ENCODE assay signal across 22 mouse cellular contexts in genomic region chr17:64742715-64743605, GRCm38 (mm10).
DNase-seq lines count a peak whose midpoint lies in the region; ATAC-seq and TF ChIP-seq lines count a peak whose summit lies in the region.
"Had no signal": no experiment of that assay in that cellular context is flagged by ENCODE, and none has a peak within 500 bp of the region (broad histone marks: within the 10 kb centered on the region; RNA-seq: fewer than 3 reads in every experiment).

No protein-coding gene starts in this region.

- no peak overlapping the region for H3K4me3 ChIP-seq in midbrain, embryonic 10.5 days
- H3K4me3 ChIP-seq in midbrain, embryonic 16.5 days (ENCODE audit: low read depth, low read length) = no peak overlapping the region
- H3K4me3 ChIP-seq in kidney, postnatal 0 days (replicated peaks; ENCODE audit: low read depth, low read length) = no peak overlapping the region
- no peak overlapping the region for H3K4me3 ChIP-seq in stomach, postnatal 0 days (ENCODE audit: low read depth, low read length)
- H3K4me3 ChIP-seq: erythroblast, embryonic 14.5 days; heart, embryonic 10.5 days; hindbrain, embryonic 13.5 days; left cerebral cortex, adult 2 months; limb, embryonic 12.5 days; neural tube, embryonic 12.5 days had no signal

- no peak for ATAC-seq in midbrain, embryonic 16.5 days
- ATAC-seq in kidney, postnatal 0 days (replicated peaks; ENCODE audit: low FRiP score, low read depth) = peak; percentile 54; the same call in 1 of the 2 replicates
- ATAC-seq in stomach, postnatal 0 days (ENCODE audit: low FRiP score, low TSS enrichment) = peak; percentile 45; the same call in 1 of the 2 replicates
- ATAC-seq: CD4-positive, CD25-positive, alpha-beta regulatory T cell, adult 4 months; forebrain, embryonic 14.5 days had no signal

- no peak overlapping the region for H3K4me2 ChIP-seq in midbrain, embryonic 16.5 days (ENCODE audit: low read length)
- no peak overlapping the region for H3K4me2 ChIP-seq in kidney, postnatal 0 days (ENCODE audit: low read length)
- H3K4me2 ChIP-seq in stomach, postnatal 0 days (replicated peaks; ENCODE audit: low read depth) = no peak overlapping the region
- H3K4me2 ChIP-seq: hindbrain, embryonic 13.5 days; limb, embryonic 12.5 days; neural tube, embryonic 12.5 days had no signal

- DNase-seq in kidney, adult 11 months = peak; percentile 49
- DNase-seq in kidney, adult 18-20 months = no peak
- peak; percentile 5 for DNase-seq in midbrain, embryonic 10.5 days (ENCODE audit: low spot score)
- DNase-seq in kidney, postnatal 0 days (ENCODE audit: low spot score) = peak; percentile 71
- DNase-seq in stomach, postnatal 0 days (ENCODE audit: low spot score) = no peak
- no peak for DNase-seq in adipocyte (ENCODE audit: low spot score)
- no peak for DNase-seq in right cerebral cortex, adult 18-20 months
- DNase-seq: cerebellum, adult 8-10 months; heart, postnatal 10 days; layer of hippocampus, adult 9-11 months; lung, adult 18-20 months; lung, postnatal 36 days; thymus, postnatal 14 days had no signal

- no peak for TF ChIP-seq EP300 in stomach, postnatal 0 days (optimal IDR thresholded peaks at IDR 0.05)

- no peaks in the 10 kb centered on the region for H3K4me1 ChIP-seq in midbrain, embryonic 10.5 days
- H3K4me1 ChIP-seq in midbrain, embryonic 16.5 days (ENCODE audit: control insufficient read depth, insufficient read depth, low read length) = no peaks in the 10 kb centered on the region
- no peaks in the 10 kb centered on the region for H3K4me1 ChIP-seq in kidney, postnatal 0 days (replicated peaks; ENCODE audit: insufficient read depth, low read length)
- no peaks in the 10 kb centered on the region; the same call in 1 of the 2 replicates for H3K4me1 ChIP-seq in stomach, postnatal 0 days (replicated peaks; ENCODE audit: control insufficient read depth, insufficient read depth)
- H3K4me1 ChIP-seq: hindbrain, embryonic 13.5 days; neural tube, embryonic 12.5 days had no signal

- WGBS in midbrain, embryonic 10.5 days = 91% methylated on average over 6 of the region's 6 CpGs
- 93% methylated on average over 6 of the region's 6 CpGs for WGBS in midbrain, embryonic 16.5 days
- 38% methylated on average over 6 of the region's 6 CpGs for WGBS in kidney, postnatal 0 days
- 86% methylated on average over 6 of the region's 6 CpGs for WGBS in stomach, postnatal 0 days

- no peaks in the 10 kb centered on the region for H3K27me3 ChIP-seq in midbrain, embryonic 10.5 days (ENCODE audit: low read depth, poor library complexity, severe bottlenecking)
- no peaks in the 10 kb centered on the region for H3K27me3 ChIP-seq in midbrain, embryonic 16.5 days (ENCODE audit: control insufficient read depth, insufficient read depth, low read depth, low read length)
- H3K27me3 ChIP-seq in kidney, postnatal 0 days (ENCODE audit: insufficient read depth, low read length) = no peaks in the 10 kb centered on the region
- H3K27me3 ChIP-seq in stomach, postnatal 0 days (ENCODE audit: control insufficient read depth, insufficient read depth, low read length) = no peaks in the 10 kb centered on the region
- H3K27me3 ChIP-seq: hindbrain, embryonic 13.5 days; limb, embryonic 12.5 days; neural tube, embryonic 12.5 days had no signal

- H3K27ac ChIP-seq in midbrain, embryonic 10.5 days (replicated peaks) = no peak overlapping the region
- H3K27ac ChIP-seq in midbrain, embryonic 16.5 days (ENCODE audit: low read length) = no peak overlapping the region
- H3K27ac ChIP-seq in kidney, postnatal 0 days = no peak overlapping the region
- H3K27ac ChIP-seq in stomach, postnatal 0 days (replicated peaks) = no peak overlapping the region
- H3K27ac ChIP-seq: heart, embryonic 10.5 days; hindbrain, embryonic 13.5 days; left cerebral cortex, adult 2 months; limb, embryonic 12.5 days; neural tube, embryonic 12.5 days had no signal

- TF ChIP-seq CTCF in kidney, postnatal 0 days (IDR thresholded peaks at IDR 0.05; ENCODE audit: low read depth) = no peak
- TF ChIP-seq CTCF in stomach, postnatal 0 days (IDR thresholded peaks at IDR 0.05; ENCODE audit: low read depth) = no peak

- H3K9me3 ChIP-seq in midbrain, embryonic 10.5 days (replicated peaks) = 0 out of 2 replicates have a peak, but pooled peaks cover 3% of the 10 kb centered on the region
- no peaks in the 10 kb centered on the region for H3K9me3 ChIP-seq in midbrain, embryonic 16.5 days (replicated peaks; ENCODE audit: control insufficient read depth, low read length, poor library complexity, severe bottlenecking)
- H3K9me3 ChIP-seq in kidney, postnatal 0 days (replicated peaks; ENCODE audit: low read length) = no peaks in the 10 kb centered on the region
- H3K9me3 ChIP-seq in stomach, postnatal 0 days (ENCODE audit: control insufficient read depth, low read length) = no peaks in the 10 kb centered on the region
- H3K9me3 ChIP-seq: heart, embryonic 10.5 days; hindbrain, embryonic 13.5 days; limb, embryonic 12.5 days; neural tube, embryonic 12.5 days had no signal

- H3K36me3 ChIP-seq in midbrain, embryonic 10.5 days = peaks cover 69% of the 10 kb centered on the region
- peaks cover 7% of the 10 kb centered on the region for H3K36me3 ChIP-seq in midbrain, embryonic 16.5 days (ENCODE audit: control insufficient read depth, insufficient read depth, low read length)
- H3K36me3 ChIP-seq in kidney, postnatal 0 days (ENCODE audit: insufficient read depth, low read length) = peaks cover 43% of the 10 kb centered on the region
- peaks cover 29% of the 10 kb centered on the region for H3K36me3 ChIP-seq in stomach, postnatal 0 days (ENCODE audit: control insufficient read depth, insufficient read depth, low read length)

- no peak overlapping the region for H3K9ac ChIP-seq in midbrain, embryonic 16.5 days (ENCODE audit: low read depth, low read length)
- H3K9ac ChIP-seq in kidney, postnatal 0 days (ENCODE audit: low read depth, low read length) = no peak overlapping the region
- no peak overlapping the region for H3K9ac ChIP-seq in stomach, postnatal 0 days (ENCODE audit: low read length)
- H3K9ac ChIP-seq: hindbrain, embryonic 13.5 days; limb, embryonic 12.5 days; neural tube, embryonic 12.5 days had no signal

Comparison
In these comparisons a context has a peak if more than half of its experiments do, and no peak if none do; other contexts are left out.
1. DNase-seq: peak in kidney, adult 11 months (single experiment), midbrain, embryonic 10.5 days (single experiment) and kidney, postnatal 0 days (single experiment); none in kidney, adult 18-20 months (single experiment), stomach, postnatal 0 days (single experiment), adipocyte (single experiment) and right cerebral cortex, adult 18-20 months (single experiment).